Mouse (Mus musculus) megakaryocyte-erythroid progenitor cell, adult 5-6 weeks (primary cell): ENCODE data around the gene Cdk2ap2. TPM values are rescaled to one million over a fixed set of nuclear protein-coding genes. Genes with fewer than 3 reads are reported as not detected.
"Not testable (repeated sequence)": the region's sequence is repeated elsewhere in the genome, so short reads cannot be mapped to it uniquely, and the experiment has no call there.

Experiments used
- ATAC-seq: replicated peaks from 2 replicates; pipeline ENCODE4 v1.8.0; 2016; ENCODE audit warnings: mild to moderate bottlenecking, inconsistent platforms; ENCODE audit not compliant: severe bottlenecking, poor library complexity, low FRiP score, low TSS enrichment
- total RNA-seq, 2 experiments: library from RNA; stranded (forward) in 1 of 2; stranded (reverse) in 1 of 2; fragments of 200-1000, 215-1000 nt in 1 of 2; fragments of >200 nt in 1 of 2; fragmentation: Nextera tagmentation in 1 of 2; gene quantifications; 2 replicates each; pipeline ENCODE4 v1.2.3; 2014 to 2017

Gene Cdk2ap2
- total RNA-seq, 2 experiments from 2014 or later: 16.1 to 75.8 TPM

GRCm38 (mm10) chr19:4112063-4112960 is 15.3 kb downstream of the Cdk2ap2 start:
- no peak for ATAC-seq

DNA sequence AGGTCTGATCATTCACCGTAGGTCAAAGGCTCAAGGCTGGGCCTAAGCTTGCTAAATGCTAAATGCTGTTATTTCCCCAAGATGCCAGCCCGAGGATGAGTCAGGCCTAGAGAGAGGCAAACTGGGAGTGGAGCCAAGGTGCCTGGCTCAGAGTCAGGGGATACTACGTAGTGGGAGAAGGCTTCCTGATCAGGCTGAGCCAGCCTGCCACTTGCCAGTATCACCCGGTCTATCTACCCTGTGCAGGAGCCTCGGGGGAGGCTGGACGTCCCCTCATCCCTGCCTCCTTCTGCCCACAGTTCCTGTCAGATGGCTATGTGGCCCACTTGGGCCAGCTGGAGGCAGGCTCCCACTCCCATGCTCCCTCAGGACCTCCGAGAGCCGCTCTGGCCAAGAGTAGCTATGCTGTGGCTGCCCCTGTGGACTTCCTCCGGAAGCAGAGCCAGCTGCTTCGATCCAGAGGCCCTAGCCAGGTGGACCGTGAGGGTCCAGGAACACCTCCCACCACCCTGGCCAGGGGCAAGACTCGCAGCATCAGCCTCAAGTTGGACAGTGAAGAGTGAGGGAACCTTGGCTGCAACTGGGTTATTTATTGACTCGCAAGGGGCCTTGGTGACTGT is 16.3 kb downstream of the Cdk2ap2 start:
- ATAC-seq: peak; percentile 95

GRCm38 (mm10) chr19:4113806-4114230 is 16.8 kb downstream of the Cdk2ap2 start:
- peak; percentile 20; the same call in 1 of the 2 replicates for ATAC-seq

GRCm38 (mm10) chr19:4114551-4114950 is 17.6 kb downstream of the Cdk2ap2 start:
- ATAC-seq: no peak

GRCm38 (mm10) chr19:4115144-4115543 is 18.2 kb downstream of the Cdk2ap2 start:
- ATAC-seq: no peak

GRCm38 (mm10) chr19:4115816-4116215 is 18.8 kb downstream of the Cdk2ap2 start:
- no peak for ATAC-seq

- no peak for ATAC-seq
Measured at GRCm38 (mm10) chr19:4117006-4117405, 20.0 kb downstream of the Cdk2ap2 start.

GRCm38 (mm10) chr19:4118350-4118749 is 21.4 kb downstream of the Cdk2ap2 start:
- no peak for ATAC-seq

DNA sequence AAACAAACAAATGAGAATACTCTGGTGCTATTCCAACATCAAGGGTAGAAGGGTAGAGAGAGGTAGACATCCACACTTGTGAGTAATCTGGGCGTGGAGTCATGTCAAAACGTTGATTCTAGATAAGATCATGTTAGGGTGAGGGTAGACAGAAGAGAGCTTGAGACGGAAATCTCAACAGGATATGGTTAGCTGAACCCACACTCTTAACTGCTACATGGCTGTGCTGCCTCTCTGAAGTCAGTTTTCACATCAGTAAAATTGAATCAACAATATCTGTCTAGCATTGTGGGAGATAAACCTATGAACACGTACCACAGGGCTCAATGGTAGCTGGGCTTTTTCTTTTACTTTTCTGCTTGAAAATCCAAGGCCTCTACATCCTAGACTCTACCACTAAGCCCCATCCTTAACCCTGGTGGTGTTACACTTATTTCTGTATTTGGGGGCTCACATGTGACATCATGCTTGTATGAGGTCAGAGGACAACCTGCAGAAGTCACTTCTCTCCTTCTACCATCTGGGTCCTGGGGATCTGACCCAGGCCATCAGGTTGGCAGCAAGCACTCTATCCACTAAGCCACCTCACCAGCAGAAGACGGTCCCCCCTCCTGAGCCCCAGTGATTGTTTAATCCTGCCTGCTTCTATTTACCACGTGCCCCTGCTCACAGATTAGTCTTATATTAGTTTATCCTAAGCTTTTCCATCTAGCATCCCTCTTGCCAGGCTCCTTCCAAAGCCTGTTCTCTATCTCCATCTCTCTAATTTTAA is 22.9 kb downstream of the Cdk2ap2 start:
- no peak for ATAC-seq

DNA sequence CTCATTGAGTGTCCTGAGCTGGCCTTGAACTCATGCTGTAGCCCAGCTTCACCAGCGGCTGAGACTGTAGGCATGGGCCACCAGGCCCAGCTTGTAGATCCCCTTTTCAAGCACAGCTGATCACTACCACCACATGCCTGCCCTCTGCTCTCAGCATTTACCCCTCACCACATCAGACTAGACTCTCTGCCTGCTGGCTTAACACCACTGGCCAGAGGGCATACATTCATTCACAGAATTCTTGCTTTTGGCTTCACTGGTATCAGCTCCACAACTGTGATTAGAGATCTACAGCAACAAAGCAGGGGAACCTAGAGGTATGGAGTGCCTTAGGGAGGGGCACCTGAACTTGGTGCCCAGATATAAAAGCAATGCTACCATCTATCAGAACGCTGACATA is 23.5 kb downstream of the Cdk2ap2 start:
- ATAC-seq: no peak

DNA sequence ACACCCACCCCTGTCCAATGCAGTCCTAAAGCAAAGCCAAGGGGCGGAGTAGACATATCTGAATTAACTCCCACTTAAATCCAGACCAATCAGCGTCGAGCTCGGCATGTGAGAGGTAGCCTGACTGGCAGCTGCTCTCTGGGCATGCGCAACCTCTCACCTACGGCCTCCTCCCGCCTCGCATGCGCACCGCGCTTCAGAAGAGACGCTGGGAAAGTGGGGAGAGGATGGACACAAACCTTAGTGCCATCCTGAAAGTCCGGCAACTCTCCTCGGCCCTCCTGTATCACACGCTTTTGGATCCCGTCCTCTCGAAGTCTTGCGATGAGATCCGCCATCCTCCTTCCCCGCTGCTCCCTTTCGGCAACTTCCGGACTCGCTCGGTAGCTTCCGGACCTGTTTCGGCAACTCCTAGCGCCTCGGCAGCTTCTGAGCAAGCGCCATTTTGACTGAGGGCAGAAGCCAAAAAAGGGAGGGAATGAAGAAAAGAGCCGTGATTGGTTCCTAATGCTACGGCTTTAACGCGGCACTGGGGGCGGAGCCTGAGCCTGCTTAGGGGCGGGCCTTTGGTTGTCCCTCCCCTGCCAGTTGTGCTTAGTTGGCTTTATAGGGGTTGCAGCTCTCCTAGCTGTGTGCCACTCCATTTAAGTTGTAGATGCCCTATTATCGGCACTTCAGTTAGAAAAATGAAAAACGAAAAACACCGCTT is 24.3 kb downstream of the Cdk2ap2 start:
- ATAC-seq: peak; percentile 87

GRCm38 (mm10) chr19:4121896-4122295 is 24.9 kb downstream of the Cdk2ap2 start:
- not testable (repeated sequence) for ATAC-seq

DNA sequence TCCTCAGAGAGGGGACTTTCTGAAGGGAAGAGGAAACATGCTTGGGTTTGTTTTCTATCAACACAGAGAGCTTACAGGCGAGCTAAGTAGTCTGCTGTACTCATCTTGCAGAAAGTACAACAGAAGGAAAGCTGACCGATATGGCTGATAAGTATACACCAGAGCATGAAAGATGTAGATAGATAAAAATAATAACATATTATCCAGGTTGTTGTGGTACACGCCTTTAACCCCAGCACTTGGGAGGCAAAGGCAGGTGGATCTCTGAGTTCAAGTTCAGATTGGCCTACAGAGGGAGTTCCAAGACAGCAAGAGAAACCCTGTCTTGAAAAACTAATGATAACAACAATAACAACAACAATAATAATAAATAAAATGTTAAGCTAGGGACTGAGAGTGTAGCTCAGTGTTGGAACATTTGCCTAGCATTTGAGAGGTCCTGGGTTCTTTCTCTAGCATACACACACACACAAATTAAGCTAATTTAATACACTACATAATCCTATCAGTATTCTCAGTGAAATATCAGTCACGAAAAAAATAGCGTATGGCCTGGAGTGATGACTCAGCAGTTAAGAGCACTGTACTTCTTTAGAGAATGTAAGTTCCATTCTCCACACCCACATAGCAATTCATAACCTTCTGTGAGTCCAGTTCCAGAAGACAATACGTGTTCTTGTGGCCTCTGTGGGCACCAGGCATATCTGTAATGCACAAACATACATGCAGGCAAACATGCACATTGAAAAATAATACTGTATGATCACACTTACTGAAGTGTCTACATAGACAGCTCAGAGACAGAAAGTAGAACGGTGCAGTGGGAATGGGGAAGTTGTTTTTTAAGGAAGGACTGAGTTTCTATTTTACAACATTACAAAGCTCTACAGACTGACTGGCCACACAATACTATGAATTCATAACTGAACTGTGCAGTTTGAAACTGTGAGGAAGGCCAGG is 25.7 kb downstream of the Cdk2ap2 start:
- no peak for ATAC-seq

DNA sequence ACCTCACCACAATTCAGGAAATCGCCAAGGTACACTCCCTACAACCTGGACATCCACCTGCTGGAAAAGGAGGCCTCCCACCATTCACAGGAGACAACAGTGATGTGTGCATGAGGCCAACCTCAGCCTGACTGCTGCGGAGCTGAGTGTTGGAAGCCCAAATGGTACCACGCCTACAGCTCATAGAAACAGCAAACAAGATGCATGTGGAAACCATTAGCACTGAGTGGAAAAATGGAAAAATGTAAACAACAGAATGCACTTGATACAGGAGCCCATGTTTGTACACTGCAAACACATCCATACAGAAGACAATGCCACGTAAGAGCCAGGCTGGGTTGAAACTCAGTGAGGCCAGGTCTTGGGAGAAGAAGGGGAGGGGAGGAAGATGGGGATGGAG is 27.4 kb downstream of the Cdk2ap2 start:
- no peak for ATAC-seq

GRCm38 (mm10) chr19:4125268-4125667 is 28.3 kb downstream of the Cdk2ap2 start:
- not testable (repeated sequence) for ATAC-seq

GRCm38 (mm10) chr19:4125741-4126696 is 29.0 kb downstream of the Cdk2ap2 start, which contains the start of gene Aip:
TSS of gene Aip (minus strand) at chr19:4125858.
- peak; percentile 85 for ATAC-seq
